Mouse (Mus musculus) spleen, adult 12 weeks (tissue): Measurements from ENCODE around the gene Zfpl1.
A peak's percentile ranks its signal among the peaks of the same experiment; 100 is the strongest.
"Not testable (repeated sequence)": the region's sequence is repeated elsewhere in the genome, so short reads cannot be mapped to it uniquely, and the experiment has no call there.

Experiments
- DNase-seq: peaks from one replicate; pipeline ENCODE4 v3.0.0; 2022; ENCODE audit warnings: low spot score

The Zfpl1 gene

DNA sequence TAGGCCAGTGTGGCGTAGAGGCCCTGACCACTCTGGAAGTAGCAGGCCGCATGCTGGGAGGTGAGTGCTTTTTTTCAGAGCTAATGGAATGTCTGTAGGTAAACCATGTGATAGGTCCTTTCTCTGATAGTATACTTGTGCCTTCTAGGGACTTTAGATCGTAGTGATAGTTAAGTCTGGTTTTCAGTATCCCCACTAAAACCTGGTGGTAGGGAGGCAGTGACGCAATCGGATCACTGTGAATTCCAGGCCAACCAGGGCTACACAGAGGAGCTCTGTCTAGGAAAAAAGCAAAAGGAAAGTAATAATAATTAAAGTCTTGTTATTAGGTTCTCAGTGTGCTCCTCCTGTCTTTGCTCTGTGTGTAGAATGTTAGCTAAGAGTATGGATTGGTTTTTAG lies 26.2 kb downstream of the Zfpl1 start:
- DNase-seq, result no peak

GRCm38 (mm10) chr19:6057313-6058096 lies 27.3 kb downstream of the Zfpl1 start, which contains the start of the genes Mrpl49 and Fau:
Mrpl49 (minus strand) TSS chr19:6057785.
Fau (plus strand) TSS chr19:6057844.
- DNase-seq, result peak; percentile 98

- no peak for DNase-seq
These were observed 28.1 kb downstream of the Zfpl1 start for GRCm38 (mm10) chr19:6056696-6057095.

DNA sequence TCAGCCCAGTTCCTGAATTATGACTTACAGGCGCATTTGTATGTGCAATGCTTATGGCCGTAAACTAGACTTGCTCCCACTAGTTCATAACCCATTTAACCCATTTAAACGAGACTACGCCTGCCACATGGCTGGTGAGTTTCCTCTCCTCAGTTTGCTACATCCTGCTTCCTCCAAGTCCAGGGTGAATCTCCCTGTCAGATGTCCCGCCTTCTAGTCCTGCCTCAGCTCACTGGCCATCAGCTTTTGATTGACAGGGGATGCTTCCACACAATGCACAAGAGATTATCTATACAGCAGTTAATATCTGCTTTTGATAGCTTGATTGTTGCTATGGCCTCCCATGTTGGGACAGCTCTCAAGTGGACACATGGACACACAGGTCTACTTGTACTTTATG lies 30.5 kb downstream of the Zfpl1 start:
- DNase-seq, result no peak

DNA sequence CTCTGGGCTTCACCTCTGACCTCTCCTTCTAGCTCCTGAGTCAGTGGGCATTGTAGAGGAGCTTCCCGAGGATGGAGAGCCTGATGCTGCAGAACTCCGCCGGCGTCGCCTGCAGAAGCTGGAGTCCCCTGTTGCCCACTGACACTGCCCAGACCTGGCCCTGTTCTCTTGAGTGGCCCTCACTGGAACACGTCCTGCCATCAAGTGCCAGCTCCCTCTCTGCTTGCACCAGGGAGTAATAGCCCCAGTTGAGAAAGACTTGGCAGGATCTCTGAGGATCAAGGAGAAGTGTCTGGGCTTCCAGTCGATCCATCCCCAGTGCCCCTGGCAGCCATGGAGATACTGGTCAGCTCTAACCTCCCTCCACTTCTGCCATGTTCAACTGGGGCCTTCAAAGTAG lies 32.2 kb downstream of the Zfpl1 start:
- DNase-seq, result no peak

DNA sequence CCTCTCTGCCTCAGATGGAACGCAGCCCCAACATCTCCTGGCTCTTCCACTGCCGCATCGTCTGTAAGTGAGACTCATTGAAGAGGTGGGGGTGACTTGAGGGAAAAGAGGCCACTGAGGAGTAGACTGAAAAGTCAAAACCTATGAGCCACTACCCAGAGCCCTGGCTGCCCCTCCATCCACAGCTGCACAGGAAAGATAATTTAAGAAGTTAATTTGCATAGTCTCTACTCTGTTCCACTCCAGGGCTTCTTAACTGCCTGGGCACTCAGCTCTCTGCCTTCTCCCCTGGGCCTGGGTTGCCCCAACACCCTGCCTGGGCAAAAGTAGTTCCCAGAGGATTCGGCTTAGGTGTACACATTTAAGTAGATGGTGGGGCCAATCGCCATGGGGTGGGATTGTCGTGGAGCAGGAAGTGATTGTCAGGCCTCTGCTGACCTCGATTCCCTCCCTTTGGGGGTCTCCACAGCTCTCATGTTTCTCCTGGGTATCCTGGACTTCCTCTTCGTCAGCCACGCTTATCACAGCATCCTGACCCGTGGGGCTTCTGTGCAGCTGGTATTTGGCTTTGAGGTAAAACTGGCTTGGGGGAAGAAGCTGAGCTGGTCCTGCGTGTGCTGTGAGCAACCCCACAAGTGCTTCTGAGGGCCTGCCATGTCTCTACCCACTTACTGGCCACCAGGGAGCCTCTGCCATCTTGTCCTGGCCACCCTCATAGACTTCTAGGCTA lies 35.9 kb downstream of the Zfpl1 start:
- no peak for DNase-seq

DNA sequence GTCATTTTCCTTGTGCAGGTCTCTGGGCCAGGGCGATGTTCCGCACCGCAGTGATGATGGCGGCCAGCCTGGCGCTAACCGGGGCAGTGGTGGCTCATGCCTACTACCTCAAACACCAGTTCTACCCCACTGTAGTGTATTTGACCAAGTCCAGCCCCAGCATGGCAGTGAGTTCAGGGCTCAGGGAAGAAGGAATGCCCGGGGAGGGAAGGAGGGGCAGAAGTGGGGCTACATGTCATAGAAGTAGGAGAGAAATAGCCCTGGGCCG lies 36.9 kb downstream of the Zfpl1 start:
- DNase-seq, result no peak

DNA sequence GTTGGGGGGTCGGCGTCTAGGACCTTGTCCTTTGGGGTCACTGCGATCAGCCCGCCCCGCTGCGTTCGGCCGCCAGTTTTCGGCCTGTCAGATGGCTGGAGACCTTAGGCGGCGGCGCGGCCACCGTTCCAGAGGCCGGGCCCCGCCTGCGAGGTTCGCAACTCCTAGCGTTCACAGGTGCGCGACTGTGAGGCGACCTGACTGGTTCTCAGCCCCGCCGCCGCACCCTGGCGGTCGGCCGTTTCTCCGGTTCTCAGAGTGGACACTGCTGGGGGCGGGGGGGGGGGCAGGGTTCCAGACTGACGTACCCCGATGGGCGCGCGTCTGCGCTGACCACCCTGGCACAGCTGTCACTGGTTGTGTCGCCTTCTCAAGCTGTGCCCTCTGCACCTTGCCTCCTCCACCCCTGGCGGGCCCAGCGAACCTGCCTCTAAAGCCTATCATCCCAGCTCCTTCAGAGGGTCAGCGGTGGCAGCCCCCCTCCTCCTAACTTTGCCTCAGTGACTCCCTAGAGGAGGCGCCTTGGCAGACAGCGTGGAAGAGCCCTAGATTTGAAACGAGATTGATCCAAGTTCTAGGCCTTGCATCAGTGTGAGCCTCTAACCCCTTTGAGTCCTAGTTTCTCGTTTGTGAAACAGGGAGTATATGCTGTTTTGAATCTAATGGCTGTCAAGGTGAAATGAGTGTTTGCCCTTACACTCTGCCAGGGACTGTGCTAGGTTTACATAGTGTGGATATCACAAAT lies 37.4 kb downstream of the Zfpl1 start:
- no peak for DNase-seq

GRCm38 (mm10) chr19:6046294-6047153 lies 38.2 kb downstream of the Zfpl1 start, which contains the start of gene Syvn1:
Syvn1 (plus strand) TSS chr19:6046576.
- peak; percentile 89 for DNase-seq

GRCm38 (mm10) chr19:6045366-6046293 lies 39.1 kb downstream of the Zfpl1 start:
- no peak for DNase-seq

- not testable (repeated sequence) for DNase-seq
These were observed 40.7 kb downstream of the Zfpl1 start for GRCm38 (mm10) chr19:6044102-6044501.

GRCm38 (mm10) chr19:6042293-6042692 lies 42.5 kb downstream of the Zfpl1 start:
- no peak for DNase-seq

GRCm38 (mm10) chr19:6040002-6040401 lies 44.8 kb downstream of the Zfpl1 start:
- no peak for DNase-seq

DNA sequence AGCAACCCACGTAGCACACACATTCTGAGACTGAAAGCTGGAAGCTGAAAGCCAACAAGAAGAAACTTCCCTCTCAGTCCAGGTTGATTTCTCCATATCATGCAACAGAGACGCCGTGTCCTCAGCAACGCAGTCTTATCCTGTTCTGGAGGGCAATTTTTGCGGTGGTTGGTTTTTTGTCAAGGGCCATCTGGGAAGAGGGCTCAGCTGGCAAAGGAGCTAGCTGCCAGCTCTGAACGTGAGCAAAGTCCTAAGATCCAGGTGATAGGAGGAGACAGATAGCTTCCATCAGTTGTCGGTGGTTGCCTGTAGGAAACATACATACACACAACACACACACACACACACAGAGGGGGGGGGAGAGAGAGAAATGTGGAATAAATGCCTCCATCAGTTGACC lies 46.4 kb downstream of the Zfpl1 start:
- no peak for DNase-seq

DNA sequence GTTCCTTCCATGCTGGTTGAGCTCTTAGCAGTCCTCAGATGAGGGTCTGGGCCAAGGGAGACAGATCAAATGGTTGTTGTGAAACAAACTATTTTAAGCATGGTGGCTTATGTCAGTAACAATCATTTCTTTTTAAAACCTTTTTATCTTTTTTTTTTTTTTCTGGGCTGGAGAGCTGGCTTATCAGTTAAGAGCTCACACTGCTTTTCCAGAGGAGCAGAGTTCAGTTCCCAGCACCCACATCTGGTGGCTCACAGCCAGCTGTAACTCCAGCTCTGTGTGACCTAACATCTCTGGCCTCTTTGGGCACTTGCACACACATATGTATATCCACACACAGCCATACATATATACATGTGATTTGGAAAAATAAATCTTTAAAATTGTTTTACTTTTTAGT lies 47.1 kb downstream of the Zfpl1 start:
- DNase-seq, result no peak

DNA sequence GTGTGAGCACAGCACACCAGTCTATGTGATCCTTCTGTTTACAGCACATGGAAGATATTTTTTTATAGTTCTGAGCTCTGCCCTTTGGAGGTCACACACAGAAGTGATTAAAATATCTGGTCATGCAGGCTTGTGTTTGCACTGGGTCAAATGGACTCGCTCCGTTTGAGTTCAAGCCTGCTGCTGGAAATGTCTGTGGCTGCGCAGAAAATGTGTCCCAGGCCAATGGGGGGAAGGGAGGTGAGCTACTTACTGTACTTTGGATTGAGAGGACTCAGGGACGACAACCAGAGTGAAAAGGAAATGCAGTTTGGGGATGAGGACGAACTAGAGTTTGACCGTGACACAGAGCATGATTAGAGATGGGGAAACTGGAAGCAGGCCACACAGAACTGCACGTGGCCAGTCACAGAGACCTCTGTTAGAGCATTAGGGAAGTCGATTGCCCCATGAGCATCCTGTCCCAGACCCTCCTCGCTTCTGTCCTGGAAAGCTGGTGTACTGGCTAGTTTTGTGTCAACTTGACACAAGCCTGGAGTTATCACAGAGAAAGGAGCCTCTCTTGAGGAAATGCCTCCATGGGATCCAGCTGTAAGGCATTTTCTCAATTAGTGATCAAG lies 48.7 kb downstream of the Zfpl1 start:
- DNase-seq, result no peak
